Mouse (Mus musculus) embryo, embryonic 10.5 days (tissue): ENCODE measurements around the gene Cel.
A peak's percentile ranks its signal among the peaks of the same experiment; 100 is the strongest.

Source experiments
- DNase-seq: peaks from one replicate; pipeline ENCODE4 v3.0.0-alpha.2; 2015; ENCODE audit warnings: low spot score

The Cel gene

GRCm38 (mm10) chr2:28537634-28537920, 25.6 kb downstream of the Cel start:
- DNase-seq = peak; percentile 40

DNA sequence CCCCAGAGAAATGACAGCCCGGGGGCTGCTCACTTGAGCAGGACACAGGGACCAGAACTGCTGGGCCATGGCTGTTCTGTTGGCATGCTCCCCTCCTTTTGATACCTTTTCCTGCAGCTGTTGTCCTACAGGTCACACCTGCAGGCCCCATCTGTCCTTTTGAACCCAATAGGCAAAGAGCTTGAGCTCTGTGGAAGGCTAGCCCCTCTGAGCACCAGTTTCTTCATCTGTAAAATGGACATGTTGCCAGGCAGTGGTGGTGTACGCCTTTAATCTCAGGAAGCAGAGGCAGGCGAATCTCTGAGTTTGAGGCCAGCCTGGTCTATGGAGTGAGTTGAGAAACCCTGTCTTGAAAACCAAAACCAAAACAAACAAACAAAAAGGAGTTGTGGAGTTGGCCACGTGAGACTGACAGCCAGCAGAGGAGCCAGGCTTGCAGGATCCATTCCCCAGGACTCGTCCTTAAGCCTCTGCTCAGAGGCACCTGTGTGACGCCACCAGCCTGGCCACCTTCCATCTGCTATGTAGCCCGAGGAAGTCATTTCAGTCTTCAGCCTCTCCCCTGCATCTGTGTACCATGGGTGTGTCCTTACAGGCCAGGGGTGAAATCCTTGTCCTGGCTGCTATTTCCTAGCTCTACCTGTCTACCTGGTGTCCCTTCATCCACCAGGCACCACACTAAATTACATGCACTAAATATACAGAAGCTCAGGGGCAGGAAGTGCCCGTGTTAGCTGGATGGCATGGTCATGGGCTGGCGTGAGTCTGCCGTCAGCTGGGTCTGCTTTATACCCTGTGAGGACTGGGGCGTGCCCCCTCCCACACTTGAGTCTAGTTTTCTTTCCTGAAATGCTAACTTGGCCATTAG, 26.2 kb downstream of the Cel start:
- DNase-seq = no peak

GRCm38 (mm10) chr2:28536166-28536565, 27.0 kb downstream of the Cel start:
- DNase-seq = peak; percentile 33

DNA sequence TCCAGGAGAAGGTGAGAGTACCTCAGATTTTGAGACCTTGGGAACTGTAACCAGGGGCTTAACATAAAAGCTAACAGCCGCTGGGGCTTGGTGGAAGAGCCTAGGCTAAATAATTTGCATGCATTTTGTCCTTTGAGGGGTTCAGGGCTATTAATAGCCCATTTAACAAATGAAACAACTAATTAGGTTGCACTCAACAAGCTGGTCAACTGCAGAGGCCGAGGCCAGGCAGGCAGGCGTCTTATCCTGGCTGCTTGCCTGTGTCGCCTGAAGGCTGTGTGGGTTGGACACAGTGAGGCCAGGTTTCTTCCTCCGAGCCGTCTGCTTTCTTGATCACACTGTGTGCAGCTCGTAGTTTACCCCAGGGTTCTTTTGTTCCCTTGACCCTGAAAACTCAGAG, 27.6 kb downstream of the Cel start:
- no peak for DNase-seq

- peak; percentile 60 for DNase-seq
Observed at GRCm38 (mm10) chr2:28535263-28535540, 28.0 kb downstream of the Cel start.

GRCm38 (mm10) chr2:28534436-28535262, 28.6 kb downstream of the Cel start:
- peak; percentile 69 for DNase-seq

GRCm38 (mm10) chr2:28533901-28534435, 29.2 kb downstream of the Cel start:
- DNase-seq = peak; percentile 25

- peak; percentile 92 for DNase-seq
Observed at GRCm38 (mm10) chr2:28532938-28533771, 30.0 kb downstream of the Cel start.

- DNase-seq = no peak
Observed at GRCm38 (mm10) chr2:28530311-28530710, 32.9 kb downstream of the Cel start.

DNA sequence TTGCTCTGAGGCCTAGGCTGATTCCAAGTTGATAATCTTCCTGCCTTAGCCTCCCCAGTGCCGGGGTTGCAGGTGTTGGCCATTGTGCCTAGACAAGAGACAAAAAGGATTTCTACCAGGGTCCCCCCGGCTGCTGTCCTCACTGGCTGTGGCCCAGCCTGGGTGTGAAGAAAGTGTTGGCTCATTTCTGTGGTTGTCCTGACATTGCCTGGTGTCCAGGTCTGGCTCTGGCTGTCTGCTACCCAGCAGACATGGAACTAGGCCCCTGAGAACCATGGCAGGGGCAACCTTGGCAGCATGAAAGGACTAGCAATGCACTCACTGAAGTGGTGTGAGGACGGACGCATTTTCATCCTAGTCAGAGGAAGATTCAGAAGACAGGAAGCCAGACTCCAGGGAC, 33.3 kb downstream of the Cel start:
- DNase-seq = no peak

DNA sequence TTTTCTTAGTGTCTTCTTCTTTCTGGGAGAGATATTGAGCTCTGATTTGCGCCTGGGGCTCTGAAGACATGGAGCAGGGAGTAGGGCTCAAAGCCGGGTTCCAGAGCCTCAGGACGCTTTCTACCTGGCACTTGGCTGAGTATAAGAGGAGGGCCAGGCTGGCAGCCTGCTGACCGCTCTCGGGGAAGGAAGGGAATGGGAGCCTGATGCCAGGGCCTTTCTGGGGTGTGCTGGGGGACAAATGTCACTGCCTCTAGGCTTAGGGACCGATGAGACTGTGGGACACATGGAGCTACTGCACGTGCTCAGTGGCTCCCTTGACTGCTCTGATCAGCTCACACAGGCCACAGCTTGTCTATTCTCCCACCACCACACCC, 34.9 kb downstream of the Cel start:
- DNase-seq = no peak

- DNase-seq = no peak
Observed at GRCm38 (mm10) chr2:28527436-28528353, 35.5 kb downstream of the Cel start.

GRCm38 (mm10) chr2:28525943-28526876, 37.0 kb downstream of the Cel start:
- DNase-seq = peak; percentile 53

DNA sequence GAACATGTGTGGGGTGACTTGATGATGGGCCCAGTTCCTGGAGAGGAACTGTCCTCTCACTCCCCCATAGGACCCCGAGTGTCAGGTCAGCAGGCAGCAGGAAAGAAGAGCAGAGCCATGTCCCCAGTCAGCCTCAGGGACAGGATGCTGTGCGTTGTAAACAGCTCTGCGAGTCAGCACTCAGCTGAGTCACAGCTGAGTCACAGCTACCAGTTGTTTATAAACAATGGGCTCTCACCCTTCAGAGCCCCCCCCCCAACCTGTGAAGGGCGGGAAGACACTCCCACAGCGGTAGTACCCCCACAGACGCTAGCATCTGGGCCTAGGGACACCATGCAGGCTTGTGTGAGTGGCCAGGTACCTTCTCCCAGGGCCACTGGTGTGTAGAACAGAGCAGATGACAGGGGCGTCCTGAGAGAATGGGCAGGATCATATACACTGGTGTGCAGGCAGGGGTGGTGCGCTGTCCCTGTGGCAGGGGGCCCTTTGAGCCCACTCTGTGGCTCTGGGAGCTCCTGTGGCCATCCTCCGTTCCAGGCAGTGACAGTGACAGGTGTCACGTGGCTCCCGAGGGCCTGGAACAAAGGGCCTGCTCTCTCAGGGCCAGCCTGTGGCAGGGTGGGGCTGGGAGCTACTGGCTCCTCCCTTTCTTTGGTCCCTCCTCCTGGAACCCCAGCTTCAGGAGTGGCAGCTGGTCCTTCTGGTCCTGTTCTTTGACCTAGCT, 37.8 kb downstream of the Cel start:
- peak; percentile 83 for DNase-seq

GRCm38 (mm10) chr2:28524406-28524805, 38.8 kb downstream of the Cel start:
- no peak for DNase-seq

- DNase-seq = peak; percentile 40
Observed at GRCm38 (mm10) chr2:28523643-28524117, 39.5 kb downstream of the Cel start.

DNA sequence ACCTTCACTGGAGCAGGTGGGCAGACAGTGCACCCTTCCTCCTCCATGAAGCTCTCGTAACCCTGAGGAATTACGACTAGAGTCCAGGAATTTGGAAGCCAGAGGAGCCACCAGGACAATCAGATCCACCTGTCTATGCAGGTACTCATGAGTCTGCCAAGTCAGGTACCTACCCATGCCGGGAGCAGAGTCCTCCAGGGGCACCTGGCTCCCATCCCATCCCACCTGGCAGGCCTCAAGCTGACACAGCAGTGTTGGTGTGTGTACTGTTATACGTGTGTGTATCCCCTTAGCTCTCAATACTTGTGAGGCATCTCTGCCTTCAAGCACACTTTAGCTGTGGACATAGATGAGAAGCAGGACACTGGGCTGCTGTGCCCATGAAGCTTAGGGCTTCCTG, 41.0 kb downstream of the Cel start:
- no peak for DNase-seq

- no peak for DNase-seq
Observed at GRCm38 (mm10) chr2:28521571-28522151, 41.5 kb downstream of the Cel start.

DNA sequence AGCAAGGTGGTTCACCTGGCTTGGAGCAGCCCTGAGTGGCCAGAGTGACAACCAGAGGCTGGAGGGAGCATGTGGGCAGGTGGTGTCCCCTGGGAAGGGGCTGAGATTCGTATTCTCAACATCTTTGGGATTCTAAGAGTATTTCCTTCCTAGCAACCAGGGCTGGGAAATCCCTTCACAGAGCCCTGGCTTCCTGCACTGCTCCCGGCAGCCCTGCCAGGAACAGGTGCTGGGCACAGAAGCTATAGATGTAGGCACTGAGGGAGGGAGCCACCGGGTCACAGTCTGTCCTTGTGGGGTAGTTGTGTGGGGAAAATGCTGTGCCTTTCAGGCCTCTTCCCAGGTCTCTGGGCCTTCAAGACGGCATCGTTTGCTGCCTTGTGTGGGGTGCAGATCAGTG, 42.6 kb downstream of the Cel start:
- DNase-seq = no peak
